Mouse (Mus musculus): ENCODE results near the gene Eps8l1. TPM values are rescaled to one million over a fixed set of nuclear protein-coding genes. Genes with fewer than 3 reads are reported as not detected.
"Not testable (repeated sequence)": the region's sequence is repeated elsewhere in the genome, so short reads cannot be mapped to it uniquely, and the experiment has no call there.

The Eps8l1 gene
- total RNA-seq, 2 experiments from 2014 or later: 7.8 to 8.9 TPM

GRCm38 (mm10) chr7:4518487-4518886 is 58.0 kb downstream of the Eps8l1 start:
- Histone ChIP-seq H3K27ac (no peak overlapping the region), H3K4me3 (no peak overlapping the region)
- DNase-seq (ENCODE audit: low spot score in 2 of 2): no peak
- TF ChIP-seq CTCF (conservative IDR thresholded peaks at IDR 0.05): no peak

GRCm38 (mm10) chr7:4521231-4522003 is 60.9 kb downstream of the Eps8l1 start:
- DNase-seq (ENCODE audit: low spot score in 2 of 2): no peak
- Histone ChIP-seq H3K27ac (no peak overlapping the region), H3K4me3 (peak overlapping the region; percentile 15; the same call in 1 of the 2 replicates)
- 0 out of 2 replicates have a peak, but pooled peaks have one; percentile 15 for TF ChIP-seq CTCF (conservative IDR thresholded peaks at IDR 0.05)

GRCm38 (mm10) chr7:4522292-4522691 is 61.8 kb downstream of the Eps8l1 start:
- no peak for DNase-seq (ENCODE audit: low spot score in 2 of 2)
- no peak for TF ChIP-seq CTCF (conservative IDR thresholded peaks at IDR 0.05)

GRCm38 (mm10) chr7:4523205-4524130 is 63.0 kb downstream of the Eps8l1 start:
- DNase-seq (ENCODE audit: low spot score in 2 of 2): no peak

More at GRCm38 (mm10) chr7:4522292-4522691, 61.8 kb downstream of the Eps8l1 start:
- no peak overlapping the region for H3K4me3 ChIP-seq
- no peak overlapping the region for H3K27ac ChIP-seq

GRCm38 (mm10) chr7:4524212-4524922 is 63.9 kb downstream of the Eps8l1 start, which contains the start of gene Tnni3:
Gene Tnni3 (minus strand): TSS chr7:4524229.
- not testable (repeated sequence) for H3K27ac ChIP-seq, H3K4me3 ChIP-seq
- DNase-seq (ENCODE audit: low spot score in 2 of 2): peak in 1 of 2 experiments; percentile 57
- peak; percentile 75 for TF ChIP-seq CTCF (conservative IDR thresholded peaks at IDR 0.05)

More at GRCm38 (mm10) chr7:4523205-4524130, 63.0 kb downstream of the Eps8l1 start:
- no peak overlapping the region for H3K4me3 ChIP-seq
- TF ChIP-seq CTCF (conservative IDR thresholded peaks at IDR 0.05): no peak
- H3K27ac ChIP-seq: no peak overlapping the region

- peak; percentile 77 for TF ChIP-seq CTCF (conservative IDR thresholded peaks at IDR 0.05)
- peak; percentile 54 to 76 for DNase-seq (ENCODE audit: low spot score in 2 of 2)
- Histone ChIP-seq H3K27ac (0 out of 2 replicates have a peak overlapping the region, but pooled peaks have one; percentile 18), H3K4me3 (peak overlapping the region; percentile 40)
Measured at GRCm38 (mm10) chr7:4526341-4527301, 66.1 kb downstream of the Eps8l1 start.

GRCm38 (mm10) chr7:4527302-4527689 is 66.8 kb downstream of the Eps8l1 start:
- TF ChIP-seq CTCF (conservative IDR thresholded peaks at IDR 0.05): no peak
- H3K4me3 ChIP-seq: no peak overlapping the region
- H3K27ac ChIP-seq: no peak overlapping the region
- DNase-seq (ENCODE audit: low spot score in 2 of 2): no peak

Small RNA genes within 50 kb of the gene (microRNA-seq; reads per million reads assigned to microRNA genes)
- gene Gm24605: 0 reads per million in 2 experiments

Other genes starting within 250 kb of the Eps8l1 start
- gene Lilra5, start 222.9 kb upstream of the Eps8l1 start, total RNA-seq (2021): not detected
- gene Ncr1, start 123.0 kb upstream of the Eps8l1 start, total RNA-seq (2021): not detected
- not detected for gene Gp6, start 62.9 kb upstream of the Eps8l1 start, total RNA-seq (2021)
- 10 to 100 TPM; 25.2 to 28.4 TPM for gene Rdh13, start 15.0 kb upstream of the Eps8l1 start, total RNA-seq (2021)
- 100 to 1,000 TPM; 157 to 161 TPM for gene Ppp1r12c, start 41.0 kb downstream of the Eps8l1 start, total RNA-seq (2021)
- 1 to 10 TPM; 1.7 to 4.0 TPM for gene Tnnt1, start 55.7 kb downstream of the Eps8l1 start, total RNA-seq (2021)
- under 1 TPM in 1 of 2 experiments, not detected in 1; 0.64 TPM for gene Tnni3, start 63.6 kb downstream of the Eps8l1 start, total RNA-seq (2021)
- gene Dnaaf3, start 71.8 kb downstream of the Eps8l1 start, total RNA-seq (2021): under 1 TPM; 0.47 to 0.64 TPM
- 100 to 1,000 TPM; 199 to 217 TPM for gene Syt5, start 86.9 kb downstream of the Eps8l1 start, total RNA-seq (2021)
- gene Ptprh, start 143.4 kb downstream of the Eps8l1 start, total RNA-seq (2021): under 1 TPM; 0.18 to 0.22 TPM
- 10 to 100 TPM; 17.8 to 21.8 TPM for gene Tmem86b, start 170.7 kb downstream of the Eps8l1 start, total RNA-seq (2021)
- 100 to 1,000 TPM; 133 to 134 TPM for gene Ppp6r1, start 198.3 kb downstream of the Eps8l1 start, total RNA-seq (2021)
- 10 to 100 TPM; 82.1 to 92.1 TPM for gene Hspbp1, start 224.4 kb downstream of the Eps8l1 start, total RNA-seq (2021)
- gene Brsk1, start 229.9 kb downstream of the Eps8l1 start, total RNA-seq (2021): 100 to 1,000 TPM; 334 to 355 TPM